ENCODE assay signal across 9 mouse cellular contexts in the genomic region with DNA sequence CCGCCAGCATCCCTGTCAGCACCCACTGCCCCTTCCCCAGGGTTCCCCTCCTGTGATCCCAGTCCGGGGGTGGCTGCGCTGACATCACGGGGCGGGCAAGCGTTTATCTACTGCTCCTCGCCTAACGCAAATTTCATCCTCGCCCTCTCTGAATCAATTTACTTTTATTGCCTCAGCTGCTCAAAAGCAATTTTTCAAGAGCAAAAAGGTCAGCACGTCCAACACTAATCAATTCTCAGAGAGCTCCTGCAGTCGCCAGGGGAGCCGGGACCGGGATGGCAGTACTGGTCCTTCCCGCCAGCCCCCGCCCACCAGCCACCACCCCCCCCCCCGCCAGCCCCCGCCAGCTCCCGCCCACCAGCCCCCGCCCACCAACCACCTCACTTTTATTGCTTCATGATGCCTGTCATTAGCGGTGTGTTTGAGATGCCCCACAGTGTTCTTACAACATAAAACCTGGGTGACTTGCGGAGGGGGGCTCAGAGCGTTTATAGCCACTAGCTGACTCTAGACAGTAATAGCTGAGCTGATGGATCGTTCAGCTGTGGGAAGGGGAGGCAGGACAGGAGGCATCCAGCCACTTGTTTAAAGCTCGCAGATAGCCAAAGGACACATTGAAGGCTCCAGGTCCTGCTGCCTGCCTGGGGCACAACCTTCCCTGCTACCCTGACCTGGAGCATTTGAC. TPM values are rescaled to one million over a fixed set of nuclear protein-coding genes. Genes with fewer than 3 reads are reported as not detected.
DNase-seq lines count a peak whose midpoint lies in the region; ATAC-seq and TF ChIP-seq lines count a peak whose summit lies in the region.
"Had no signal": no experiment of that assay in that cellular context is flagged by ENCODE, and none has a peak within 500 bp of the region (broad histone marks: within the 10 kb centered on the region; RNA-seq: fewer than 3 reads in every experiment).

No protein-coding gene starts in this region.

- H3K9me3 ChIP-seq in forebrain, embryonic 10.5 days, result peaks cover 3% of the 10 kb centered on the region; the same call in 1 of the 2 replicates
- no peaks in the 10 kb centered on the region for H3K9me3 ChIP-seq in forebrain, embryonic 11.5 days (ENCODE audit: control insufficient read depth, low read length)
- peaks cover 3% of the 10 kb centered on the region; the same call in 1 of the 2 replicates for H3K9me3 ChIP-seq in hindbrain, embryonic 12.5 days (replicated peaks)
- no peaks in the 10 kb centered on the region for H3K9me3 ChIP-seq in liver, postnatal 0 days (ENCODE audit: low read length)

- TF ChIP-seq EP300 in liver, postnatal 0 days (IDR thresholded peaks at IDR 0.05; ENCODE audit: low read depth), result no peak

- no peak overlapping the region for H3K4me2 ChIP-seq in forebrain, embryonic 11.5 days (ENCODE audit: low read depth, low read length, severe bottlenecking)
- H3K4me2 ChIP-seq in hindbrain, embryonic 12.5 days (replicated peaks), result peak overlapping the region; percentile 45
- no peak overlapping the region for H3K4me2 ChIP-seq in liver, postnatal 0 days (ENCODE audit: low read depth, low read length)

- H3K4me3 ChIP-seq in forebrain, embryonic 10.5 days, result peak overlapping the region; percentile 26
- H3K4me3 ChIP-seq in forebrain, embryonic 11.5 days (ENCODE audit: low read depth, low read length), result no peak overlapping the region
- H3K4me3 ChIP-seq in hindbrain, embryonic 12.5 days, result peak overlapping the region; percentile 6; the same call in 1 of the 2 replicates
- no peak overlapping the region for H3K4me3 ChIP-seq in liver, postnatal 0 days (ENCODE audit: low read depth, low read length)

- no peaks in the 10 kb centered on the region for H3K36me3 ChIP-seq in forebrain, embryonic 10.5 days (replicated peaks)
- no peaks in the 10 kb centered on the region for H3K36me3 ChIP-seq in forebrain, embryonic 11.5 days (ENCODE audit: control insufficient read depth, insufficient read depth, low read length)
- no peaks in the 10 kb centered on the region for H3K36me3 ChIP-seq in hindbrain, embryonic 12.5 days
- no peaks in the 10 kb centered on the region for H3K36me3 ChIP-seq in liver, postnatal 0 days (replicated peaks; ENCODE audit: insufficient read depth, low read length)

- H3K9ac ChIP-seq in forebrain, embryonic 11.5 days (ENCODE audit: low read length), result no peak overlapping the region
- no peak overlapping the region for H3K9ac ChIP-seq in hindbrain, embryonic 12.5 days
- no peak overlapping the region for H3K9ac ChIP-seq in liver, postnatal 0 days (replicated peaks)

- no peak for ATAC-seq in forebrain, embryonic 11.5 days (replicated peaks; ENCODE audit: low FRiP score)
- ATAC-seq in hindbrain, embryonic 12.5 days (ENCODE audit: low FRiP score), result 0 out of 2 replicates have a peak, but pooled peaks have one; percentile 31
- no peak for ATAC-seq in liver, postnatal 0 days

- H3K4me1 ChIP-seq in forebrain, embryonic 10.5 days, result peaks cover 73% of the 10 kb centered on the region
- peaks cover 18% of the 10 kb centered on the region; the same call in 1 of the 2 replicates for H3K4me1 ChIP-seq in forebrain, embryonic 11.5 days (replicated peaks; ENCODE audit: control insufficient read depth, insufficient read depth, low read length)
- peaks cover 62% of the 10 kb centered on the region for H3K4me1 ChIP-seq in hindbrain, embryonic 12.5 days
- H3K4me1 ChIP-seq in liver, postnatal 0 days (ENCODE audit: insufficient read depth), result peaks cover 60% of the 10 kb centered on the region

- H3K27me3 ChIP-seq in forebrain, embryonic 10.5 days (ENCODE audit: poor library complexity, severe bottlenecking), result peaks cover 87% of the 10 kb centered on the region
- H3K27me3 ChIP-seq in forebrain, embryonic 11.5 days (ENCODE audit: control insufficient read depth, insufficient read depth, low read length), result peaks cover 3% of the 10 kb centered on the region
- peaks cover 18% of the 10 kb centered on the region for H3K27me3 ChIP-seq in hindbrain, embryonic 12.5 days
- H3K27me3 ChIP-seq in liver, postnatal 0 days (ENCODE audit: insufficient read depth, low read length), result no peaks in the 10 kb centered on the region

- DNase-seq in forebrain, embryonic 10.5 days (ENCODE audit: extremely low spot score, low spot score), result no peak
- DNase-seq in forebrain, embryonic 11.5 days (ENCODE audit: low spot score), result no peak
- DNase-seq in embryo, embryonic 10 days (ENCODE audit: low spot score), result peak; percentile 62
- DNase-seq in liver, postnatal 0 days, result peak; percentile 39
- DNase-seq in layer of hippocampus, postnatal 25 days (ENCODE audit: extremely low spot score in 1 of 2, low spot score in 1 of 2), result no peak
- DNase-seq in gastrocnemius, adult 8-10 months (ENCODE audit: low spot score in 2 of 2), result no peak
- no peak for DNase-seq in gastrocnemius, postnatal 4 days (ENCODE audit: low spot score in 2 of 2)
- DNase-seq: cerebellum, adult 11 months had no signal

- no peak for TF ChIP-seq CTCF in liver, postnatal 0 days (IDR thresholded peaks at IDR 0.05; ENCODE audit: low read depth)

- WGBS in forebrain, embryonic 10.5 days, result 20% methylated on average over 24 of the region's 24 CpGs
- WGBS in forebrain, embryonic 11.5 days, result 26% methylated on average over 24 of the region's 24 CpGs
- WGBS in hindbrain, embryonic 12.5 days, result 13% methylated on average over 21 of the region's 24 CpGs
- WGBS in liver, postnatal 0 days (ENCODE audit: insufficient replicate concordance), result 21% methylated on average over 24 of the region's 24 CpGs

- no peak overlapping the region for H3K27ac ChIP-seq in forebrain, embryonic 10.5 days
- no peak overlapping the region for H3K27ac ChIP-seq in forebrain, embryonic 11.5 days (ENCODE audit: low read depth, low read length)
- H3K27ac ChIP-seq in hindbrain, embryonic 12.5 days, result peak overlapping the region; percentile 69
- no peak overlapping the region for H3K27ac ChIP-seq in liver, postnatal 0 days (ENCODE audit: low read depth)

RNA-seq across cellular contexts. Expression of gene Cbx4, which starts 44.2 kb away (rescaled TPM):
- polyA plus RNA-seq in forebrain, embryonic 10.5 days (2016; fragmentation: Nextera tagmentation; extraction: Ambion mirVana), result 3.3 and 4.6 TPM in 2 replicates
- polyA plus RNA-seq in forebrain, embryonic 11.5 days (2014; fragmentation: Nextera tagmentation; extraction: Ambion mirVana), result 6.4 and 7.0 TPM in 2 replicates
- 13.2 and 15.0 TPM in 2 replicates for polyA plus RNA-seq in hindbrain, embryonic 12.5 days (2016; fragmentation: Nextera tagmentation; extraction: Ambion mirVana)
- polyA plus RNA-seq in liver, postnatal 0 days (2015; fragmentation: Nextera tagmentation; extraction: Ambion mirVana), result 2.8 and 4.7 TPM in 2 replicates
- 10 to 100 TPM; 62.1 to 67.7 TPM for total RNA-seq in layer of hippocampus, postnatal 25 days (2021)
- 1 to 10 TPM; 2.1 to 3.0 (median 2.2) TPM for total RNA-seq in gastrocnemius, adult 8-10 months (2022)
- total RNA-seq in gastrocnemius, postnatal 4 days (2021), result 10 to 100 TPM; 10.4 to 10.7 TPM

Comparison
In these comparisons a context has a peak if more than half of its experiments do, and no peak if none do; other contexts are left out.
1. H3K4me3 ChIP-seq: peak in forebrain, embryonic 10.5 days (single experiment) and hindbrain, embryonic 12.5 days (single experiment); none in forebrain, embryonic 11.5 days (single experiment) and liver, postnatal 0 days (single experiment).
2. DNase-seq: peak in embryo, embryonic 10 days (single experiment) and liver, postnatal 0 days (single experiment); none in forebrain, embryonic 10.5 days (single experiment), forebrain, embryonic 11.5 days (single experiment), layer of hippocampus, postnatal 25 days (0 of 2), gastrocnemius, adult 8-10 months (0 of 2) and gastrocnemius, postnatal 4 days (0 of 2).